Mouse (Mus musculus) adipocyte (in vitro differentiated cells): ENCODE data around the gene Tubgcp3.
"Not testable (repeated sequence)": the region's sequence is repeated elsewhere in the genome, so short reads cannot be mapped to it uniquely, and the experiment has no call there.

Experiments
- DNase-seq: peaks from one replicate; pipeline ENCODE4 v3.0.0-alpha.2; 2016; ENCODE audit warnings: low spot score

Gene Tubgcp3

GRCm38 (mm10) chr8:12641527-12641926, 30.5 kb downstream of the Tubgcp3 start:
- no peak for DNase-seq

DNA sequence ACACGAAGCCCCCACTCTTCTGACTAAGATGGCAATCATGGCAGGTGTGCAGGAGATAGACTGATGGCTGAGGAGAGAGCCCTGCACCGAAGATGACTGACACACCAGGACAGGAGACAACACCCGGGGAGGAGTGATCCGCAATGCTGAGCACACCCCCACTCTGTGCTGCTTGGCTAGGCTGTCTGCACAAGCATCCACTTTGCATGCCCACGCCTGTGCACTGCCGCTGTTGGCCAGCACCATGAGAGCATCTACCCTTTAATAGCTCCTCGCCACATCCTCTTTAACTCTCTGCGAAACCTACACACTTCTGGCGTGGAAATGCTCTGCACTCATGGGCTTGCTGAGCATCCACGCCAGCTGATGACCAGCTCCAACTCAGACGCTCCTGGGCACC, 33.6 kb downstream of the Tubgcp3 start:
- DNase-seq: no peak

GRCm38 (mm10) chr8:12635366-12635765, 36.7 kb downstream of the Tubgcp3 start:
- DNase-seq: no peak

DNA sequence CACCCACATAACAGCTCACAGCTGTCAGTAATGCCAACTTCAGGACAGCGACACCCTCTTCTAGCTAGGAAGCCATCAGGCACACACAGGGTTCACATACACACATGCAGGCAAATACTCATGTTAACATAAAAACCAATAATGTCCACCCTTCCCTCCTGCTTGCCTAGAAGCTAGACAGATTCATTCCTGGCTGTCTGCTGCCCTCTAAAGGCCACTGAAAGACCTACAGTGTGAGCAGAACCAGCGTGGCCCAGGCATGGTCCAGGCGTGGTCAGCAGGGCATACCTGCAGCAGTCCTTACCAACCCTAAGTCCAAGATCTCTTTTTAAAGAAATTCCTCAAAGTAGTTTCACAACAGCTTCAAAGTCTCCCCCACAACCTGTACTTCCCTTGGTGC, 43.0 kb downstream of the Tubgcp3 start:
- peak; percentile 33 for DNase-seq

DNA sequence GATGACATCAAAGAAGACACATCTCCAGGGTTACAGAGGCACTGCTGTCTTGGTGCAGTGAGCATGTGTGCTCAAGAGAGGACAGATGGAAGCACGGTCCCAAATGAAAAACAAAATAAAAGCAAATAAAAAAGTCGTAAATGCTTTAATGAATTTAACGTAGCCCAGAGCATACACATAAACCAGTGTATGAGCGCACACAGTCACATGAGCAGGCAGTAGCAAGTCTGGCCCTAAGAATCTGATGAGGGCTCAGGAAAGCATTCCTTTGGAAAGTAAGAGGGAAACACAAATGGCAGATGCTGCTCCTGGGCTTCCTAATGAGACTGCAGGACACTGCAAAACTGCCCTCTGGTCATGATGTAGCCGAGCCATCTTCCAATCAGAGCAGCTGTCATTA, 46.2 kb downstream of the Tubgcp3 start:
- DNase-seq: no peak

DNA sequence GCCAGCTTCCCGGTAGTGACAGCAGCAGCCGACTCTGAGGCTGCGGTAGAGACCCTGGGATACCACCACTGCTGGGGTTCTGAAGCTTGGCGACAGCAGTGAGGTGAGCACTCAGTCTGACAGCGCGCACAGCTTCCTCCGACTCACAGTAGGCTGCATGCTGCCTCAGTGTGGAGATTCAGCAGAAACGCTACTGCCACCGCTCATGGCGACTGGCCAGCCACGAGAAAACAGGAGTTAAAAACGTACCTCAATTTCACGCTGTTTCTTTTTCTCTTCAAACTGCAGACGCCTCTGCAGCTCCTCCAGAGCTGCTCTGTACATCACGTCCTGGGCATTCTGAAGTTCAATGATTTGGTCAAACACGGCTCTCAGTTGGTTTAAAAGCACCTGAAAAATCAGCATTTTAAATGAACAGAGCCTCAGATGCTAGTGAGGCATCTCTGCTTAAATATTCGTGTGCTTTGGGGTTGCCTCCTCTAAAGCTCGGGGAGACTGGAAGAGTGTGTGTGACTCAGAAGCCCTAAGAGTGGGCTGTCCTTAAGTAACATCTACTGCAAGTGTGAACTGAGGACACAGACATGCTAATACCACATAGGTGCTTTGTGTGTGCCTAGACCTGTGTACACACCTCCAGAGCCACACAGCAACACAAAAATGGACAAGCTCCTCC, 50.4 kb downstream of the Tubgcp3 start:
- no peak for DNase-seq

DNA sequence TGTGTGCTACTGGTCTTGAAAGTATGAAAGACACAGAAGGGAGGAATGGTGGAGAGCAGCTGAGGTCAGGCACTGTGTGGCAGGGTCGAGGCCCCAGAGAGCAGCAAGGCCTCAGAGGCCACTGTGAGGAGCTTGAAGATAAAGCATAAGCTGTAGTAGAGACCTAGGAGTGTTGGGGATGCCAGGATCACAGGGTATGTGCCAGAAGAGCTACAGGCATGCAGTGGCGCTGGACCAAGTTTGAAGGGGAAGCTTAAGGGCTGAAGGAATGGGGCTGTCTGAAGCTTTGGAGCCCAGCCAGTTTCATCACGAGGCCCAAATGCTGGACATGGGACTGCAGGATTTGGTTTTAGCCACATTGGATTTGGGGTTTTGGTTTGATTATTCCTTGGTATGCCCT, 54.7 kb downstream of the Tubgcp3 start:
- not testable (repeated sequence) for DNase-seq

DNA sequence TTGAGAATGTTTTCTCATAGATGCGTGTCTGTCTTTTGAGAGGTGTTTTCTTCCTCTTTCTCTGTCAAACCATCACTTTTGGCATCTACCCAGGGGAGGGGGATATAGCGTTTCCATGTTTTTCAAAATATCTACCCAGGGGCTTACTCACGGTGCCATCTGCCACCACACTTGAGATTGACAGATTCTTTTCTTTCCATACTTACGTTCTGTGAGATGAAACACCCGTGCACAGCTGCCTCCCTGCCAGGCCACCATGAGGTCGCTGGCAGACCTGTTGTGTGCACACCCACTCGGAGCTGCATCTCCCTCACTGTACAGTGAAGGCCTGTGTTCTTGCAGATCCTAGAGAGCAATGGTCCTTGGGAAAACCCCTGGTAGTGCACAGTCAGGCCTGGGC, 58.8 kb downstream of the Tubgcp3 start:
- no peak for DNase-seq

DNA sequence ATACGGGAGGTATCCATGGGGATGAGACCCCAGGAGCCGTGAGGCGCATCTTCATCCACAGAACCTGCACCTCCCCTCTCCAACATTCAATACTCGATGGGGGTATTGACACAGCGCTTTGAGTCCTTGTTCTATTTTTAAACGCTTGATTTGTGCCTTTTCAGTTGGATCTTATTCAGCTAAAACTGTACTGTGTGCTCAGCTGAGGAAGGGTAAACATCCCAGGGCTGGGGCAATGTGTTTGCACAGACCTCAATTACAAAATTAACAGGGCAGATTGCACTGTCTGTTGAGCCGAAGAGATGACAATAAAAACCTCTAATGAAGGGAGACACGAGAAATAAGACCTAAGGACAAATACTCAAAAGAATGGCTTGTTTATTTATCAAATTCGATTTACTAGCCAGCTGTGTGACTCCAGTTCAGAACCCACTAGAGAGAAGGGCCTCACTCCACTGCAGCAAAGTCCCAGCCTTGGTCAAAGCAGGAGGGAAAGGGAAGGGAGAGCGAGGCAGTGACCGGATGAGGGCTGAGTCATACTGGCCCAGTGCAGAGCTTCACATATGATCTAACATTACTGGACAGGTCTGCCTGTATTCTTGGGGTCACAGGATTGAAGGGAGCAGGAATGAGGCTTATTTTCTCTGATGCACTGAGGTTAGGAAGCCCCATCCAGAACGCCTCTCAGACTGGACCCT, 62.1 kb downstream of the Tubgcp3 start:
- no peak for DNase-seq

GRCm38 (mm10) chr8:12608810-12609209, 63.2 kb downstream of the Tubgcp3 start:
- DNase-seq: no peak

GRCm38 (mm10) chr8:12607223-12607622, 64.8 kb downstream of the Tubgcp3 start:
- peak; percentile 68 for DNase-seq

- no peak for DNase-seq
Observed at GRCm38 (mm10) chr8:12583785-12584184, 88.3 kb downstream of the Tubgcp3 start.

- not testable (repeated sequence) for DNase-seq
Observed at GRCm38 (mm10) chr8:12579339-12579999, 92.6 kb downstream of the Tubgcp3 start.

DNA sequence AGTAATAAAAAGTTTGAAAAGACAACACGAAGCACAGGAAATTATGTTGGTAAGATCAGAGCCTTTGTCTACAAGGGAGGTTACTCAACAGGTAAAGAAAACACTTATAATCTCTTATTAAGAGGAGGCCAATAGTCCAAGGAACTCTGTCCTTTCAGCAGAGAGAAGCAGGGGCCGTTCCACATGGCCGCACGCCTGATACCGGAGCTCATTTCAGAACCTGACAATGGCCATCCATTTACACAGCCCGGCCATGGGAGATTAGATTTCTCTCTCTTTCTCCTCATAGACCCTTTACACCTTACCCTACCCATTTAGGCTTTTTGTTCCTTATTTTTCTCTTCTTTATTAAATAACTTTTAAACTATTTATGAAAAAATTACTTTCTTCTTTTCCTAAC, 95.3 kb downstream of the Tubgcp3 start:
- no peak for DNase-seq

GRCm38 (mm10) chr8:12576003-12576402, 96.0 kb downstream of the Tubgcp3 start:
- no peak for DNase-seq

DNA sequence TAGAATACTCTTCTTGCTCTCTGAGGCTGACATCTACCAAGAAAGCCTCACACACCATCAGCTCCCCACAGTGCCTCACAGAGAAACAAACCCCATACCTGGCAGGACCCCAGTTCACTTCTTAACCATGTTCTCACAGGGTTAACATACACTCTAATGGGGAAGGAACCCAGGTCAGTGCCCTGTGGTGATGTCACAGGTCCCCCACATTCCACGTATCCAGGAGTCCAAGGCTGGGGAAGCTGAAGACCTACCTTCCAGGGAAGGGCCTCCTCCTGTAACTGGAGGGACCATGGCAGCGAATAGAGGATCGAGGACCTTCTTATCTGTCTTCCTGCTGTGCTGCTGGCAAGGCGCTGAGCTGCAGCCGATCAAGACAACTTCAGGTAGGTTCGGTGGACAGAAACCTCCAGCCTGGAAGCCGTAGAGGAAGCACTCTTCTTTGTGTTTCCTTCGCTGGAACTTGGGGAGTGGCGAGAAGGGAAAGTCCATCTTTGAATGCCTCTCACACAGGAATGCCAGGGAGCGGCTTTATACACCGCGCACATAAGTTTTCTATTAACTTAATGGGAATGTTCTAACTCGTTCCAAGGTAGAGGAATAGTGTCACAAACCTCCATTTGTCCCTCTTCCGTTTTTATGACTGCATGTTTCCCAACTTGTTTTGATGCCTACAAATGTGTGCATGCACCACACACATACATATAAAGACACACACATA, 99.1 kb downstream of the Tubgcp3 start, which contains the start of gene Spaca7:
TSS of gene Spaca7 (plus strand) at position 216 of the 721 bp plus-strand sequence.
- no peak for DNase-seq

DNA sequence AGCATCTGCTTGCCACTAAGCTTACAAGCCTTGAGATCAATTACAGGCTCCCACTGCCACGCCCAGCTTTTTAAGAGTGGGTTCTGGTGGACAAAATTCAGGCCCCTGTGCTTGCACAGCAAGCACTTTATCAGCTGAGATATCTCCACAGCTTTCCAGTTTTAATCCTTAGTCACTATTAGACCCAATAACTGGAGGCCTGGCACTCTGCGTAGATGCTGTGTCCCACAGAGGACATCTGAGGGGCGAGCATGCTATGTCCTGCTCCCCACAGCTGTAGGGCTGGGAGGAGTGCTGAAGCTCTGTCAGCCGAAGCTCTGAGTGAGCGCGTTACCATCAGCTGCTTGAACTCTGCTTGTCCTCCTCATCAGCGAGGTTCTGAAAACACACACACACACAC, 105.5 kb downstream of the Tubgcp3 start:
- no peak for DNase-seq

- no peak for DNase-seq
Observed at GRCm38 (mm10) chr8:12565488-12565887, 106.6 kb downstream of the Tubgcp3 start.

DNA sequence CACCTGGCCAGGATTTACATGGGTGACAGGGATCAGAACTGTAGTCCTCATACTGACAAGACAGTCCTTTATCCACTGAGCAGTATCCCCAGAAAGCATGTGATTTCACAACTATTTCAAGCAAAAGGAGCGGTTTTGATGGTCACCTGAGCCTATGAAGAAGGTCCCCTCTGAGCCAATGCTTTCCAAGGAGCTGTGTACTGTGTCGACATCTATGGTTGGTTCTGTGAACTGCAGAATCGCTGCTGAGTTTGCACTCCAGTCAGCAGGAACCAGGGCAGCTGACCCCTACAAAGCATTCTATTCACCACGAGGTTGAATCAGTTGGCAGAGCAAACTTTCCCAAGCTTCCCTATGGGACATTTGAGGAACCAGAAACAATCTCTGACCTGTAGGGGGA, 107.7 kb downstream of the Tubgcp3 start:
- peak; percentile 37 for DNase-seq
